Mouse (Mus musculus): ENCODE measurements around the gene 3300002I08Rik. TPM values are rescaled to one million over a fixed set of nuclear protein-coding genes. Genes with fewer than 3 reads are reported as not detected.
"Not testable (repeated sequence)": the region's sequence is repeated elsewhere in the genome, so short reads cannot be mapped to it uniquely, and the experiment has no call there.

The 3300002I08Rik gene
- polyA plus RNA-seq (2015; fragmentation: Nextera tagmentation; extraction: Ambion mirVana), result 1.5 and 1.6 TPM in 2 replicates

GRCm38 (mm10) chr2:150362113-150362877 lies at the start of gene 3300002I08Rik:
3300002I08Rik (minus strand) TSS chr2:150362765.
- peak within 1 kb of the TSS; percentile 50; the same call in 1 of the 2 replicates for H3K27ac ChIP-seq (ENCODE audit: low read depth, low read length)
- not testable (repeated sequence) for H3K27me3 ChIP-seq (replicated peaks; ENCODE audit: control insufficient read depth, insufficient read depth, low read length); H3K36me3 ChIP-seq (ENCODE audit: control insufficient read depth, insufficient read depth); H3K9me3 ChIP-seq (ENCODE audit: control insufficient read depth); H3K4me1 ChIP-seq (replicated peaks; ENCODE audit: control insufficient read depth, insufficient read depth, low read length)
- H3K4me2 ChIP-seq (replicated peaks; ENCODE audit: low read depth), result peak within 1 kb of the TSS; percentile 67
- under 1% methylated on average over 14 of the region's 17 CpGs for WGBS
- peak within 1 kb of the TSS; percentile 57 for H3K9ac ChIP-seq (ENCODE audit: low read depth, low read length)
- peak; percentile 95 for ATAC-seq
- H3K4me3 ChIP-seq (ENCODE audit: low read depth, low read length), result peak within 1 kb of the TSS; percentile 56

DNA sequence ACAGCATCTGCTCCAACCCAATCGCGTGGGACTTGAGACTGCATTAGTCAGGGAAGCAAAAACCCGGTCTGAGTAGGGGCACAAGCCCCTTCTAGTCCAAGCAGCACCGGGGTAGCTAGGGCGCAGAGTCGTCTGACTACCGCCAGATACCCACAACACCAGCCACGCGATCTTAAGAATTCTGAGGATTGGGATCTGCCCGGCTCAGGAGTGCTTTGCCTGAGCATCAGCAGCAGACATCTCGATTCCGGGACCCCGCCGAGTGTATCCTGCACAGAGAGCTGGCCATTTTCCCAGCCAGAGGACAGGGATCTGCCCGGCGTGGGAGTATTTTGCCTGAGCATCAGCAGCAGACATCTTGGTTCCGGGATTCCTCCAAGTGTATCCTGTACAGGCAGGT lies 49.6 kb upstream of the 3300002I08Rik start:
- 87% methylated on average over 17 of the region's 17 CpGs for WGBS
- not testable (repeated sequence) for ATAC-seq; H3K4me2 ChIP-seq (replicated peaks; ENCODE audit: low read depth); H3K9ac ChIP-seq (ENCODE audit: low read depth, low read length); H3K27ac ChIP-seq (ENCODE audit: low read depth, low read length); H3K36me3 ChIP-seq (ENCODE audit: control insufficient read depth, insufficient read depth); H3K27me3 ChIP-seq (replicated peaks; ENCODE audit: control insufficient read depth, insufficient read depth, low read length); H3K4me3 ChIP-seq (ENCODE audit: low read depth, low read length); H3K4me1 ChIP-seq (replicated peaks; ENCODE audit: control insufficient read depth, insufficient read depth, low read length)
- H3K9me3 ChIP-seq (ENCODE audit: control insufficient read depth), result peaks cover 14% of the 10 kb centered on the region; the same call in 1 of the 2 replicates

GRCm38 (mm10) chr2:150390198-150390597 lies 27.6 kb upstream of the 3300002I08Rik start:
- 76% methylated on average over 1 of the region's 1 CpGs for WGBS
- no peaks in the 10 kb centered on the region for H3K27me3 ChIP-seq (replicated peaks; ENCODE audit: control insufficient read depth, insufficient read depth, low read length)
- no peaks in the 10 kb centered on the region for H3K4me1 ChIP-seq (replicated peaks; ENCODE audit: control insufficient read depth, insufficient read depth, low read length)
- no peak overlapping the region for H3K4me2 ChIP-seq (replicated peaks; ENCODE audit: low read depth)
- no peaks in the 10 kb centered on the region for H3K9me3 ChIP-seq (ENCODE audit: control insufficient read depth)
- no peak overlapping the region for H3K9ac ChIP-seq (ENCODE audit: low read depth, low read length)
- TF ChIP-seq CTCF (IDR thresholded peaks at IDR 0.05; ENCODE audit: low read depth), result no peak
- ATAC-seq, result no peak
- no peak overlapping the region for H3K27ac ChIP-seq (ENCODE audit: low read depth, low read length)
- H3K36me3 ChIP-seq (ENCODE audit: control insufficient read depth, insufficient read depth), result no peaks in the 10 kb centered on the region
- H3K4me3 ChIP-seq (ENCODE audit: low read depth, low read length), result no peak overlapping the region

- not testable (repeated sequence) for ATAC-seq; H3K27ac ChIP-seq (ENCODE audit: low read depth, low read length); H3K27me3 ChIP-seq (replicated peaks; ENCODE audit: control insufficient read depth, insufficient read depth, low read length); H3K4me2 ChIP-seq (replicated peaks; ENCODE audit: low read depth); H3K36me3 ChIP-seq (ENCODE audit: control insufficient read depth, insufficient read depth); H3K4me1 ChIP-seq (replicated peaks; ENCODE audit: control insufficient read depth, insufficient read depth, low read length); H3K9ac ChIP-seq (ENCODE audit: low read depth, low read length); H3K9me3 ChIP-seq (ENCODE audit: control insufficient read depth); H3K4me3 ChIP-seq (ENCODE audit: low read depth, low read length)
- 94% methylated on average over 18 of the region's 19 CpGs for WGBS
Measured at GRCm38 (mm10) chr2:150385553-150386106, 23.1 kb upstream of the 3300002I08Rik start.

DNA sequence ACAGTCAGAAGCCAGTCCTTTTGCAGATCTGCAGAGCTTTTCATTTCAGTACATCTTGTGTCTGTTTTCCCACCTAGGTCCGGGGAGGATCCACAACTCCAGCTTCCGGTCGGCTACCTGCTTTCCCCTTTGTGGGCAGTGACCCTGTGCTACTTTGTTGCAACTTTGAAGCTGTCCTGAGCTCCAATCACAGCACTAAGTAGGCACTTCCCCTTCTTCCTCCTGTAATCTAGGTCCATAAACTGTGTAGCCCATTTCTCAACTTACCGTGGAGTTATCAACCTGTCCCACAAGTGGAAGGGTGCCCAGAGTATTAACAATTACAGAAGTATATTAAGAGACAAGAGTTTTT lies 289 bp upstream of the 3300002I08Rik start:
- peak; percentile 63; the same call in 1 of the 2 replicates for ATAC-seq
- no peak for TF ChIP-seq CTCF (IDR thresholded peaks at IDR 0.05; ENCODE audit: low read depth)
- no peaks in the 10 kb centered on the region for H3K27me3 ChIP-seq (replicated peaks; ENCODE audit: control insufficient read depth, insufficient read depth, low read length)
- no peaks in the 10 kb centered on the region for H3K9me3 ChIP-seq (ENCODE audit: control insufficient read depth)
- no peak overlapping the region for H3K27ac ChIP-seq (ENCODE audit: low read depth, low read length)
- H3K4me3 ChIP-seq (ENCODE audit: low read depth, low read length), result peak overlapping the region; percentile 56
- 3% methylated on average over 4 of the region's 4 CpGs for WGBS
- no peaks in the 10 kb centered on the region for H3K4me1 ChIP-seq (replicated peaks; ENCODE audit: control insufficient read depth, insufficient read depth, low read length)
- H3K36me3 ChIP-seq (ENCODE audit: control insufficient read depth, insufficient read depth), result no peaks in the 10 kb centered on the region
- H3K9ac ChIP-seq (ENCODE audit: low read depth, low read length), result 0 out of 2 replicates have a peak overlapping the region, but pooled peaks have one; percentile 57
- peak overlapping the region; percentile 67 for H3K4me2 ChIP-seq (replicated peaks; ENCODE audit: low read depth)

- H3K27me3 ChIP-seq (replicated peaks; ENCODE audit: control insufficient read depth, insufficient read depth, low read length); H3K27ac ChIP-seq (ENCODE audit: low read depth, low read length); H3K4me2 ChIP-seq (replicated peaks; ENCODE audit: low read depth); H3K9me3 ChIP-seq (ENCODE audit: control insufficient read depth); H3K4me1 ChIP-seq (replicated peaks; ENCODE audit: control insufficient read depth, insufficient read depth, low read length); H3K36me3 ChIP-seq (ENCODE audit: control insufficient read depth, insufficient read depth); H3K9ac ChIP-seq (ENCODE audit: low read depth, low read length); H3K4me3 ChIP-seq (ENCODE audit: low read depth, low read length): not testable (repeated sequence)
- ATAC-seq, result peak; percentile 53; the same call in 1 of the 2 replicates
Measured at GRCm38 (mm10) chr2:150357136-150357535, 5.4 kb downstream of the 3300002I08Rik start.
